Mouse (Mus musculus) right cerebral cortex, adult 2 months (tissue): ENCODE measurements around the gene Nrip1.
"Not testable (repeated sequence)": the region's sequence is repeated elsewhere in the genome, so short reads cannot be mapped to it uniquely, and the experiment has no call there.

Source experiments
- DNase-seq, 2 experiments: peaks; one replicate each; pipeline ENCODE4 v3.0.0; 2021 to 2022; ENCODE audit warnings: low spot score in 2 of 2

Gene Nrip1

DNA sequence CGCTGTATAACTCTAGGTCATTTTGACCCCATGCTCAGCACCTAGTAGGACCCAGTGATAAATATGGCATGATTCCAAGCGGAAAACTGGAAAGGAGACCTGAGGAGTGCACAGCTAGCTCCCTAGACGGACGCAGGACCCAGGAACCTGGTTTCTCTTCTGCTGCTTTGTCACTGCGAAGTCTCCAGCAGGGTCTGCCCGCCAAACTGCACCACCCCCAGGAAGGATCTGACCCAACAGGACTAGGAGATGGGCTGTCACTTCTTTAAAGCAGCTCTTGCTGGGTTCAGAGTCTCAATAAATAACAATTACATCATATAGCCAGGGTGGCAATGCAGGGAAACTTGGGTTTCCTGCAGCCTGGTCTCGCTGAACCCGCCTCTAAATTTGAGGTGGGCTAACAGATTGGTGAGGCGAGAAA lies at the start of gene Nrip1:
TSS of gene Nrip1 (minus strand) at position 157 of the 421 bp plus-strand sequence.
- DNase-seq, result peak; percentile 57 to 71

DNA sequence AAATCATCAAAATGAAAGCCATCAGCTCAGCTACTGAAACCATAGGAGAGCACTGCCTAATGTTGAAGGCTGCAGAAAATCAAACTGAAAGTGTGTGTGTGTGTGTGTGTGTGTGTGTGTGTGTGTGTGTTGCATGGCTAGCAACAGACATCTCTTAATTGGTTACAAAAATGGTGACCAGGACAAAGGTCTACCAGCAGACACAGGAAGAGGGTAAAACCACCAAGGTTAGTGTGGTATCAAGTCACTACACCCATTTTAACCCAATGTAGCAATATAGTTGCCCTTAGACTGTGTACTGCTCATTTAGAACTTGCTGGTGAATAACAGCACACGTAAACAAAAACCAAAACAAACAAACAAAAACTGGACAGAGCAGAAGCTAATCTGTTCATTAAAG lies 48.9 kb upstream of the Nrip1 start:
- no peak for DNase-seq

DNA sequence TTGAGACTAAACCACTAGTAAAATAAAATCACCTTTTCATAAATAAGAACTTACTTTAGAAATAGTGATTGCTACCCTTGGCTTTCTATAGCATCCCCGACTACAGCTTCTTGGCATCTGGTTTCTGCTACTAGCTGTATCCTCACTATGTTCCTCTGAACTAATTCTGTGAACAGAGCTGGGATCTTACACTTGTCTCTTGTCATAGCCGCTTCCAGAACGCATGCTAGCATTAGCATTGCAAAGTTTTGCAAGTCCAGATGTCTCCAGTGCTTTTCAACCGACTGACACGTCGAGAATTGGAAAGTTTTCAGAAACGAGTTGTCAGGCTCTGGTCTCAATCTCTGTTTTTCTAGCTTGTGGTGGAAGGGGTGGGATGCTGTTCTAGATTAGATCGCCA lies 46.2 kb upstream of the Nrip1 start:
- DNase-seq, result no peak

DNA sequence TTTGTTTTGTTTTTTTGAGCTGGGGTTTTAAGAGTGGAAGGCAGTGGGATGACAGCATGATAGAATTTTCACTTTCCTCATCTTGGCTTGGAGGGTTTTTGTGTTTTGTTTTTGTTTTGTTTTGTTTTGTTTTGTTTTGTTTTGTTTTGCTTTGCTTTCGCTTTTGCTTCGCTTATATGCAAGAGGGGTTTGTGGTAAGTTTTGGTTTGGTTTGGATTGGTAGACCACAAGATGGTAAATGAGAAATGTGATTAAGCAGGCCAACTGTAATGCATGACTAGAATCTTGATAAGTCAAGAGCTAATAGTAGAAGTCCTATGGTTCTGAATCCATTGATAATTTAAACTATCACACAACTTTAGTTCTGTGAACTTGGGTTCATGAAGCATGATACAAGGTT lies 42.9 kb upstream of the Nrip1 start:
- DNase-seq, result no peak

DNA sequence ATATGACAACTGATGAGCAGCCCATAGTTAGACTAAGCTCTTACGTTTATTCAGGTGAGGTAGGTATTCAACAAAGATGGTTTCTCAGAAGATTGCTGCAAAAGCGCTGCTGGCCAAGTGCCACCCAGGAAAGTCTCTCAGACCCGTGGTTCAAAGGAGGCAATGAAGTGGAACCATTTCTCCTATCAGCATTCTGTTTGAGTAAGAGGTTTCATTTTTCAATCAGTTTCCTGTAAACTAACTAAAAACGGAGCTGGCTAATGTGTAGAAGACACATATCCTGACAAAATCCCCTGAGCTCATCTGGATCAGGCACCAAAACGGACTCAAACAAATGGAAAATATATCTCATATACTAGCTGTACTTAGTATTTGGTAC lies 42.4 kb upstream of the Nrip1 start:
- no peak for DNase-seq

DNA sequence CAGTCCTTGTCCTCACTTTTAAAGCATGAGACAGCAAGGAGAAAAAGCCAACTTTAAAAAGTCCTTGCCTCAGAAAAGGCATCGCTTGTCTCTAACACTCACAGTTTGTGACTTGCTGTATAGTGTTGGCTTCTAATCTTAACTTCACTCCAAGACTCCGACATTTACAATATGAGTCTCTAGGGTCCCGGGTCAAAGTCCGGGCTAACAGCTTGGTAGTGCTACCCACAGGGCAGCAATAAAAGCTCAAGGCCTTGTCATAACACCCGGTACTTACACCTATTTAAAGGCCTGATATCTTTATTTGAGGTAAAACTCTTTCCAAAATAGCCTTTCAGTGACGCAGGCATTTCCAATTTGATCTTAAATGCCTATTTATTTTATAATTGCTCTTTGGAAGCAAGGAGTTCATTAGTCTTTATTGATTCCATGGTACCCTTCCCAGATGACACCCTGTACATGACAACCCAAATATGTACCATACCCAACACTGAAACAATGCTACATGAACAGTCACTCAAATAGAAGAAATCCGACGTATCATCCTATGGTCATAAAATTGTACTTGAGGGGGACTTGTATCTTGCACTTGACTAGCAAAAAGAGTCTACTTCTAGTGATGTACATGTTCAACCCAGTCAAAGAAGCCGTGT lies 41.9 kb upstream of the Nrip1 start:
- no peak for DNase-seq

DNA sequence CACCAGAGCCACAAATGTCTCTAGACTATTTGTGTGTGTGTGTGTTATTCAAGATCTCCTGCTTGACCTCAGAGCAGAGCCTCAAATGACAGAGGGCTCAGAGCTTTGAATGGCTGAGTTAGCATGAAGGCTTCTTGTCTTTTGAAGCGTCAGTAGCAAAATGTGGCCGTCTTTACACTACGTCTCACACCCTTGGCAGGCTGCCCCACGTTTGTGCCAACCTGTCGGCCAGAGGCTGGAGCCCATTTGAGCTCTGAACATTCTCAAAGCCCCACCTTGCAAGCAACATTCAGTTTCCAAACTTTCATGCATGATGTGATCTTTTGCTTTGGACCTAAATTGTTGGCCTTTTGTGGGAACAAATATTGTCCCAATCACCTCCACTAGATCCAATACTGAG lies 40.9 kb upstream of the Nrip1 start:
- no peak for DNase-seq

DNA sequence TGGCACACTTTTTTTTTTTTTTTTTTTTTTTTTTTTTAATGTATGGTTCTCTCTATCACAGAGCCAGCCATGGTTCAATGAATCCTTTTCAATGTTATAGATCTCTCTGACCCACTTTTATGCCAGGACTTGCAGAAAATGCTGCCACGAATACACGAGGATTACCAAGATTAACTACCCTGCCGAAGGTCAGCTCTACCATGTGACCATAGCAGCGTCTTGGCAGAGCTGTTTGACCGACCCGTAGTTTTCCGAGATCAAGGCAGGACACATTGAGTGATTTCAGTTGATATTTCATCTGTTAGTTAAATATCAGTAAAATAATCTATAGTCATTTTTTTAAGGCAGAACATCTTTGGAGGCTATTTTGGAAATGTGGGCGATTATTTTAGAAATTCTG lies 40.0 kb upstream of the Nrip1 start:
- DNase-seq, result no peak

DNA sequence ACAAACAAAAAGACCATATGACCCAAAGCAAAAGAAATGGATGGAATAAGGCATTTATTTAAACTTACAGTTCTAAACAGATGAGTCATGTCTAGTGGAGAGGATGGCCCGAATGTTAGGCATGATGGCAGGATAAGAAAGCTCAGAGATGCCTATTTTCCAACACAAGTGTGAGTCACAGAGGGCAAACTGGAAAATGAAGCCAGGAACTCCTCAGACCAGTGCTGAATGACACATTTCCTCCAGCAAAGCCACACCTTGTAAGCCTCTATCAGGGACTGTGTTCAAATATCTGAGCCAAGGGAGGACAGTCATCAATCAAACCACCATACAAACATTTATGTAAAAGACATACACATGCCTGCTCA lies 35.7 kb upstream of the Nrip1 start:
- DNase-seq, result no peak

DNA sequence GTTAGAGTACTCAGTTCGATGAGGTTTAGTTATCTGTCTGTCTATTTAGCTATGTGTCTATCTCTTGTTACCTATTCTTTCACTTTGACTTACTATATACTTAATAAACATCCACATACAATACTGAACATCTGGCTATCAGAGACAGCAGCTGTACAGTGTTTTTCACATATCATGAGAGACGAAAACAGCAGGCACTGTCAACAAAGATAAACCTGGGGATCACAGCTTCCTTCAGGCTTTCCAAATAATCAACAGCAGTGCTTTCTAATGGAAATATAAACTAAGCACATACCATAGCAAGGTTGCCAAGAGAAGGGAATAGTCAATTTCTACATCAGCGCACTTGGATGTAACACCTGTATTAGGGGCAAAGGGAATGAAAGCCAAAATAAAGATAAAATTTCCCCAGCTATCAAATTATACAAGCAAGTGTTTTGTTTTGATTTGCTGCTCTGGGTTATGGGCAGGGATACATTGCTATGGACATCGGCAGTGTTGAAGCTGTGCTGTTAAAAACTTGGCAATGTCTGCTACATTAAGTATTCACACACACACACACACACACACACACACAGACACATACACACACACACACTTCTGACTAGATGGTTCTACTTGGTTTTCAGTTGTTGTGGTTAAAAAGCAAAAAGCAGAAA lies 35.2 kb upstream of the Nrip1 start:
- DNase-seq, result no peak

DNA sequence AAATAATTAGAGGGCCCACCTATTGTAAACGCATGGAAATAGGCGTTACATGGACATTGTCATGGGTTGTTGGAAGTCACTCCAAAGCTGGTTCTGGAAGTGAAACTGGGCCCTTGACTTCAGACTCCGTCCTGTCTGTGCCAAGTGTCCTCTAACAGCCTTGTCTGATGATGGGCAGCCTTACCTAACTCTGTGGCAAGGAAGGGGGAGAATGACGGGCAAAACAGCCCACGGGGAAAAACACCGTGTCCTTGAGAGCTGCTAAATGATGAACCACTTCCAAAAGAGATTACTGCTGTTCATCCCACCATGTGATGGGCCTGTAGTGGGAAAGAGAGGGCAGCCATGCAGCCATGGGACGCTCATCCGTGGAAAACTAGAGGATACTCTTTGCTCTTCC lies 34.6 kb upstream of the Nrip1 start:
- DNase-seq, result no peak

DNA sequence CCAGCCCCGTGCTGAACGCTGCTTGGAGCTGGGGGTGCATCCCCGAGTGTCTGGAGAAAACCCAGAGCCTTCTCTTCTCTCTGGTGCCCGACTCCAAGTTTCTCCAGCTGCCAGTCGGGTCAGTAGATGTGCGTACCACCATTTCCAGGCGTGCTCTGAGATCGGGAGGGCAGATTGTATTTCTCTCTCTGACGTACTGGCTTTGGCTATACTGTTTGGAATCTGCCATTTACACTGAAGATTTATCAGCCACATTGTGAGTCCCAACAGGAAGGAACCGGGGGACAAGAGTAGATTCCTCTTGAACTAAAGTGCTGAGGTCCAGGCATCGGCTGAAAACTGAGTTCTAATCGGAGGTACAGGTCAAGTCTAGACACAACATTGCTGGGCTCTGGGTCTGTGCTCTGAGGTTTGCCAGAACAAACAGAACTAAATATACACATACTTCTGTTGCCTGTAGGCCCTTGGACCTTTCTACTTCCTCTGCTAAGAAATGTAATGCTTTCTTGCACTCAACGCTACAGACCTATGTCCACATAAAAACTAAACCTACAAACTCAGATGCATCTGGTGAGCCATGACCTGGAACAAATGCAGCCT lies 33.8 kb upstream of the Nrip1 start:
- no peak for DNase-seq

DNA sequence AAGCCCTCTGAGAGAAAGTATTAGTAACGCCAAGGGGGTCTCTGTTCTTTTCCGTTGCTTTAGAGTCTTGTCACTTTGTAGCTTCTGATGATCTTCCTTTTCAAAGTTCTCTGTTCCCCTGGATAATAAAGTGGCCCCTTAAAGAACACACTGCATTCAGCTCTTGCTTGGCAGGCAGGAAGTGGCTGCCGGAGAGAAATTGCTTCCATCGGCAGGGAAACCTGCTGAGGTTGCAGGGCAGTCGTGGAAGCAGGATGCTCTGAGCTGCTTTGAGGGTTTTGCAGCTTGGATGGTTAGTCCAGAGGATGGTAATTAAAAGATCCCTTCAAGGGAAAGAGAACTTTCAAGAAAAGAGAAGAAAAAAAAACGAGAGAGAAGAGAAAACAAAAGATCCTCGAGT lies 33.3 kb upstream of the Nrip1 start:
- DNase-seq, result no peak

DNA sequence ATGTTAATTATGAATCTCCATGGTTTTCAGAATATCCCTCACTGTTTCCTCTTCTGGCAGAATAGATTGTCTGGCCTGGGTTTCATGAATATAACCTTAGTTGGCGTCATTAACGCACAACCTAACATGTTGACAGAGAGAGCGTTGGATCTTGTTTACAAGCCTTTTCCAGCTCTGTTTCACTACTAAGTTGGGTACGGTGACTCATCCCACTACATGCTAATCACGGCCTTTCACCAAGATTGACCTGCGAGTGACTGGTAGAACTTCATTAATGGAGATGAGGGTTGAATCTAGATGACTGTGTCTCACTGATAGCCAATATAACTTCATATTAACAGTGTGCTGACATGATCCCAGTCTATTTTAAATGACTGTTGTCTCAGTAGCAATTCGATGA lies 32.7 kb upstream of the Nrip1 start:
- DNase-seq, result no peak

DNA sequence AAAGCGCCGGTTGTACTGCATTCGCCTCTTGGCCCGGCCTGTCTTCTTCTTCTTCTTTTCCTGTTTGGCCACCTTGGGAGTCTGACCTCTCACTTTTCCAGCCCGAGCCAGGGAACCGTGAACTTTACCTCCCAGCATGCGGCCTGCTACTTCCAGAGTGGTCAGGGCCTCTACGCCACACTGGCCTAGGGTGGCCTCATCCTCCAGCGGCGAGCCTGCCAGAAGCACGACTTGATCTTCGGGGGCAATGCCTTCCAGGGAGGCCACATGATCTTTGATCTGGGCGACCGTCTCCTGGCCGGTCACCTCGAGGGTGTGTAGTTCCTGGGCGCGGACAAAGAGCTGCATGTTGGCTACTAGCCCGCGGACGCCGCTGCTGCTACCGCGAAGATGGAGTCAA lies 29.7 kb upstream of the Nrip1 start:
- not testable (repeated sequence) for DNase-seq

DNA sequence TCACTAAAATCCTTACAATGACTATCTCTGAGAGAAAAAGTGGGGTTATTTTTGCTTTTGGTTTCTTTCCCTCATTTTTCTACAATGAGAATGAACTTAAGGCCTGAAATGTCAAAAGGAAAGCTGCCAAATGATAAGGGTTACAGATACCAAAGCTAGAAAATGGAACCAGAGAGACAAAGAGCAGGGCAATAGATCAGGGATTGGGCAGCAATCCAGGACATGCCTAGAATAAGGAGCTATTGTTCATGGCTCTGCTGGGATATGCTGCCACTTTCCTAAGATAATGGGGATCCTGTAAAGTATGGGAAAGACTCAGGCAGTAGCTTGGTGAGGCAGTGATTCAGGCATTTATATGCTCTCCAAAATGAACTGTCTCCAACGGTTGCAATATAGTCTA lies 22.9 kb upstream of the Nrip1 start:
- no peak for DNase-seq

DNA sequence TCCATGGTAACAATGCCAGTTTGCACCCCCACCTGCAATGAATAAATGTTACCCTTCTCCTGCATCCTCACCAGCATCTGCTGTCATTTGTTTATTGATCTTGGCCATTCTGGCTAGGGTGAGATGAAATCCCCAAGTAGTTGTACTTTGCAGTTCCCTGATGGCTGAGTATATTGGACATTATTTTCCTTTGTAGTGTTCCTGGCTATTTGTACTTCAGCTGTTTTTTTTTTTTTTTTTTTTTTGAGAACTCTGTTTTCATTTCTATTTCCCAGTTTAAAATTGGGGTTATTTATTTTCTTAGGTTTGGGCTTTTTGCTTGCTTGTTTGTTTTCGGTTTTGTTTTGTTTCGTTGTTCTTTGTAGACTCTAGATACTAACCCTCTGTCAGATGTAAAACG lies 19.6 kb upstream of the Nrip1 start:
- no peak for DNase-seq

DNA sequence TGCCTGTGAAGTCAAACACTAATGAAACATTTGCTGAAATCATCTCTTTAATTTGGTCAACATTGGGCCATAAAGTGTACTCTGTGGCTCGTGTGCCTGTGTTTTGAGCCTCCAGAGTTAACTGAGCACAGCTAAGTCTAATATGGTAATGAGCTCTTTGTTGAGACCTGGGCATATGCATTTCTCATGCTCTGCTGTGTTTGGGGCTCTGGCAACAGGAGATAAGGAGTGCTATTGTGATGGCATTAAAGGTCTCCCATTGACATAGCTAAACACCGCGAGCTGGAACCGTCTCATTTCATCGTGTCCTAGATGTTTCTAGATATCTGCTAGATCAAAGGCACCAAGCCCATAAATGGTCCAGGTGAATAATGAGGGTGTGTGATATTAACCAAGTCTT lies 12.9 kb upstream of the Nrip1 start:
- no peak for DNase-seq

DNA sequence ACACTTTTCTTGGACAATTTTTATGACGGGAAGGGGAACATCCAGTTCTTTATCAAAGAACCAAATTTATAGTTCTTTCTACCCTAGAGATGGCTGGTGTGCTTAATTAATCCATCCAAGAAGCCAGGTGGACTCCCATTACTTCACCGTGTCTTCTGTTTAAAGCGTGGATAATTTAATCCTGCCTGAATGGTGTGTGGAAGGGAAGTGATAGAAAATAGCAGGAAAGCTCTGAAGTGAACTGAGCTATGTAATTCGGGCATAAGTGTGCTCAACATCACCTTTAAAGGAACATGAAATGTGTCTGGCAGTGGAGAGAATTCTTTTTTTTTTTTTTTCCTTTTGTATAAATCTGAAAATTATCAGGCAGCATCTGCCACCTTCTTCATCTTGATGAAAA lies 12.4 kb upstream of the Nrip1 start:
- DNase-seq, result no peak

DNA sequence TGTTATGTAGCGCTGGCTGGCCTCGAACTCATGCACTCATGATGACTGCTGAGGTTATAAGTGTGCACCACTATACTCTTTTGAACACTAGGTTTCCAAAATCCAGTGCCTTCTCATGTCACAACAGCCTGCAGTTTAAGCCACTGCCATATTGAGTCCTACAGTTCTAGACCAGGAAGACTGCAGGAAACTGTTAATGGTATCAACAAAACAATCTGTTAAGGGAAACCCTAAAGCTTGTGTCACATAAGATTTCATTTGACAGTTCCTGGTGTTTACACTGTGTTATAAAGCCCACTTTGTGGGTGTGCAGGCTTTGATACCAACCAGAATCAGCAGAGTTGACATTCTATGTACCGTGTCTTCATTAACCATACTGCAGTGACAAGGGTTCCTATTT lies 3.6 kb upstream of the Nrip1 start:
- no peak for DNase-seq

DNA sequence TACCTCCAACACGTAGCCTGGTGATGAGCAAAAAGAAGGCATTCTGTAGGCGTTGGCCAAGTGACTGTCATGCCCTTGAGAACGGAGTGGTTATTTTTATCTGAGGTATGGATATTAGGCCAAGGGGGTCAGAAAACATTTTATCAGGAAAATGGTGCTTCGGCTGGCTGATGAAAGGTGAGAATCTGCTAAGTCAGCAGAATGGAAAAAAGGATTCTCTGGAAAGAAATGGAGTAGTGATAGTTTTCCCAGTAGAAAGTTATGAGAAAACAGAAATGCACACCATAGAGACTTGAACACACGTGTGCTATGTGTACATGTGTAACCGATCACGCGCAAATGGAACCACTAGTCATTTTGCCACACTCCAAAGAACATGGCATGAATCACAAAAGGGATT lies 3.0 kb upstream of the Nrip1 start:
- DNase-seq, result no peak

DNA sequence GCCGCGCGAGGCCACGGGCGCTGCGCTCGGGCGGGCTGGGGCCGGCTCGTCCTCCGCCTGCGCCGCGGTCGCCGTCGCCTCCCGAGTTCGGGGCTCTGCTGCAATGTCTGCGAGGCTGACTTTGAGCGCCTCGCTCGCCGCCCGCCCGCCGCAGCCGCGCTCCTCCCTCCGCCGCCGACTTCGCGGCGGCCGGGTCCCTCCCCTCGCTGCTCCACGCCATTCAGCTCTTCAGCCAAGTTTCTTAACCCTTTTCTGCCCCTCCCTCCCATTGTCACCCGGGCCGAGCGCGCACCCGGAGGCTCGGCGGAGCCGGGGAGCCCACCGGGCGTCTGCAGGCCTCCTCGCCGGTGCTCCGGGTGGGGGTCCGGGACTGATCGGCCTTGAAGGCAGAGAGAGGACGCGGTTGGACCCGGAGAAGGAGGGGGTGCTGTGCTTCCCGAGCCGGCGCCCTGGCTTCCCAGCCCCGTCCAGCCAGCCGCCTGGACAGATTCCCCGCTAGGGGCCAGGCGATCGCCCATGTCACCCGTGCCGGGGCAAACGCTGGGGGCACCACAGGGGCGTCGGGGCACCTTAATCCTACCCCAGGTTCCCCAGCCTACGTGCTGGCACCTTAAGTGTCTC lies 576 bp downstream of the Nrip1 start:
- DNase-seq, result peak; percentile 70 to 79
